Mouse (Mus musculus) C2C12 (cell line): ENCODE measurements around the gene 2010111I01Rik.

Experiments used
- CEBPB ChIP-seq: IDR thresholded peaks from one replicate; pipeline ENCODE4 v1.6.1; 2011; ENCODE audit warnings: low read depth, mild to moderate bottlenecking, control low read depth, moderate library complexity
- CTCF ChIP-seq: IDR thresholded peaks from one replicate; pipeline ENCODE4 v1.5.1; 2011; ENCODE audit not compliant: control insufficient read depth, insufficient read depth, insufficient read length
- MAX ChIP-seq: IDR thresholded peaks from one replicate; pipeline ENCODE4 v1.6.1; 2011; ENCODE audit warnings: mild to moderate bottlenecking, control low read depth
- MYOD1 ChIP-seq: IDR thresholded peaks from one replicate; pipeline ENCODE4 v1.6.1; 2011; ENCODE audit warnings: low read depth; ENCODE audit not compliant: control insufficient read depth, insufficient read length
- MYOG ChIP-seq: IDR thresholded peaks from one replicate; pipeline ENCODE4 v1.6.1; 2011; ENCODE audit not compliant: control insufficient read depth, insufficient read length; ENCODE audit errors: extremely low read depth
- USF1 ChIP-seq: IDR thresholded peaks from one replicate; pipeline ENCODE4 v1.6.1; 2011; ENCODE audit warnings: low read depth, mild to moderate bottlenecking, control low read depth, moderate library complexity

DNA sequence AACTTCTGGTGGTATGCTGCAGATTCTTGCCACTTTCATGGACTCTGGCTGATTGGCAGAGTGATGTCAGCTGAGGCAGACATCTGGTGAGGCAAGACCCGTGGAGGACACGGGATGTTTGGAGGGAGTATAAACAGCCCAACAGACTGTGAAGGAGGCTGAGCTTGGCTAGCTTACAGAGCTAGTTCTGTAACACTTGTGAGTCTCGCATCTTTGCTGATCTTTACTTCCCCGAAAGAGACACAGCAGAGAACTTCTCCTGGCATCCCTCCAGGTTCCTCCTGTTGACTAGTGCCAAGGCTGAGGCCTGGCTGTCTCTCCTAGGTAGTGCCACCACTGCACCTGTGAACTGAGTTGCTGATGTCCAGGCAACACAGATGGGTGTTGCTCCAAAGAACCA is 48.0 kb upstream of the 2010111I01Rik start:
- TF ChIP-seq CTCF (no peak), MYOD1 (no peak), MAX (no peak), USF1 (no peak), MYOG (no peak), CEBPB (no peak)
